Mouse (Mus musculus) retina, embryonic 14.5 days (tissue): Measurements from ENCODE around the gene Rfwd3.
"Not testable (repeated sequence)": the region's sequence is repeated elsewhere in the genome, so short reads cannot be mapped to it uniquely, and the experiment has no call there.

Source experiments
- DNase-seq: peaks from one replicate; pipeline ENCODE4 v3.0.0-alpha.2; 2015; ENCODE audit warnings: low spot score

Gene Rfwd3

DNA sequence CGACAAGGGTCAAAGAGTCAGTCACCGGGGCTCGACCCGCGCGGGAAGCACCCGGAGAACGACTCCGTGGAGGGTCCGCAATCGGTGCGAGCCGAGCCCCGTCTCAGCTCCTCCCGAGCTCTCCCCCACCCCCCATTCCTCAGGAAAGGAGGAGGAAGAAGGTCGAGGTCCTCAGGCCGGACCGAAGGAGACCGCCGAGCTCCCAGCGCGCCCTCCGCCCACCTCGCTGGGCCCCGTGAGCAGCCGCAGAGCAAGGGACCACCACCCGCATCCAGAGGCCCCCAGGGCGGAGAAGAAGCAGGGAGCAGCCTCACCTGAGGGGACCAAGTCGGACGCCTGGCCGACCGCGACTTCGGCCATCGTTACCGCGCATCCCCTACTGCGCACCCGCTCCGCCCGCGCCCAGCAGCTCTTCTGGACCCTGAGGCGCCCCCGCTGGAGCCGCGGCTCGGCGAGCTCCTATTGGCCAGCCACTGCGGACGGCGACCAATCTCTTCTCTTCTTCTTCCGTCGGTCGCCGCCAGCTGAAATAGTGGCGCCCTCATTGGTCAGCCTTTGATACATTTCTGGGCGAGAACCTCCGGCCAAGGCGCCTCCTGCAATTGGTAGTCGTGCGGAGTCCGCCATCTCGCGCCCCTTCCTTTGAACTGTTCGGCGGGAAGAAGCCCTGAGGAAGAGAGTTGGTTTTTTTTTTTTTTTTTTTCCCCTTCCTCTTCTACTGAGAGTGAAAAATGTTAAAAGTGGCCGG is at the start of gene Rfwd3:
Gene Rfwd3 (minus strand): TSS at position 402 of the 748 bp plus-strand sequence.
- DNase-seq = peak; percentile 96

DNA sequence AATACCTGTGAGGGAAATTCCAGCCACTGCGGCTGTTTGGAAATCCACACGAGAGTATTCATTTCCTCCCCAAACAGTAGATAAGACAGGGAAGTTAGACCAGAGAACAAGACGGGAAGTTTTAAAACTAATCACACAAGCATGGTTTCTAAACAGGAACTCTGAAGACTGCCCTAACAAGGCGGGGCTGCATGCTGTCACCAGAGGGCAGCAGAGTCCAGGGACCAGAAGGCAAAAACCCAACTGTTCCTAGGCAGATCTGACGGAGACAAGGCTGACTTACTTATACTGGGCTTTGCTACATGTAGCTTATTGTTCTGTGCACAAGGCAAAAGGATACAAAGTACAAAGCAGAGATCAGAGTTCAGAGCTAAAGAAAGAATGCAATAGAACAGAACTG is 43.2 kb upstream of the Rfwd3 start:
- DNase-seq = peak; percentile 82

DNA sequence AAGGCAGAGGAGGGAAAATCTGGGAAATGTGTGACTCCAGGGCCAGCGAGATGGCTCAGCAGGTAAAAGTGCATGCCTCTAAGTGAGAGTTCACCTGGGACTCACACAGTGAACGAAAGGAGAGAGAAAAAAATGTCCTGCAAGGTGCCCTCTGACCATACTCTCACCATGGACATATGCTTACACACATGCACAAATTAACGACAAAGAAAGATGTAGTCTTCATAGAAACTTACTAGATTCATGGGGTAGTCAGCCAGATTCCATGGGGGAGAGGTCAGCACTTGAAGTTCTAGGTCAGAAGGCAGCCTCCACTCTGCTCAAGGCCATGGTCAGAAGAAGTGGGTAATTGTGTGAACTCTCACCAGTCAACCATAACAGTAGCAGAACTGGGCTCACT is 40.2 kb upstream of the Rfwd3 start:
- no peak for DNase-seq

DNA sequence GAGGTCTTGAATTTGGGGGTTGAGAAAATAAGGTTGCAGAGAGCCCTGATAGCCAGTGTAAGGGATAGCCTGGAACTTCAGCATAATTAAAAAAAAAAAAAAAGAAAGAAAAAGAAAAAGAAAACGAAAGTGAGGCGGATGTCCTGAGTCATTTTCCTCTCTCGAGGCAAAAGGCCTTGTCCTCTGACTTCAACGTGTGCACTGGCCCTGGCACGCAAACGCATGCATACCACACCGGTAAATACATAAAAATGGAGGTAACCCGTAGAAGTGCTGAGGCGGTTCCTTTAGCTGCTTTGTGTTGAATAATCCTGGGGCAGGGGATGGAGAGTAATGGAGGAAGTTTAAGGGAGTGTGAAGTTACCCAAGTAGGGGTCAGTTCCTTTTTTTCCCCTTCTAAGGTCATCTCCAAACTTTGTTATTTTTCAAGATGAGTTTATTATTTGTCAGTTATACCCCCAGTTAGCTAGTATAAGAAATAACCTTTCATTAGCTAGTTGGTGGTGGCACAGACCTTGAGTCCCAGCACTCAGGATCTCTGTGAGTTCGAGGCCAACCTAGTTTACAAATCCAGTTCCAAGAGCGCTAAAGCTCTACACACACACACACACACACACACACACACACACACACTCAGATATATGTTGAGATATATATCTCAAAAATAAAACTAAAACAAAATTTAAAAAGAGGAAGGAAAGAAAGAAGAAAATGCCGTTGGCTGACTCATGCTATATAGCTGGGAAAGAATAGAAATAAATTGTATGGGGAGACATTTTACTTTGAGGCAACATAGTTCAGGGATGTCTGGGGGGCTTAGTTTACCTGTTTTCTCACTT is 38.6 kb upstream of the Rfwd3 start:
- DNase-seq = no peak

DNA sequence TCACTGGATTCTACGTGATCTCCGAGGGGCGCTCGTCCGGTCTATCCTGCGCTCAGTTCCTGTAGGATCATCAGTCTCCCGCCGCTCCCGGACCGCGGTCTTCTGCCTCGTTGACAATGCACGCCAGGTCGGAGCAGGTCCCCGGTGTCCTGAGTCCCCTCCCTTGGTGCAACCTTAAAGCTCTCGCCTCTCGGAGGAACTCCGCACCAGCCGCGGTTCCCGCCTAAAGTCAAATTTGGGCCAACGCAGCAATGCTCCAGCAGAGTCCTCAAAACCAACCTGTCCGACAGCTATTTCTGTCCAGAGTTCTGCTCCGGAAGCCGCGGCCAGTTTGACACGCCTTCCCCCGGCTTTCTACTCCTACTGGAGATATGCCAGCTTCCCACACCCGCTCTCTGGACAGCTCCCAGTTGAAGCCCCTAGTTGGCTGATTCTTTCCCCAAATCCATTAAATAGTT is 37.9 kb upstream of the Rfwd3 start, which contains the start of gene Mlkl:
Gene Mlkl (minus strand): TSS at position 288 of the 458 bp plus-strand sequence.
- DNase-seq = peak; percentile 49

DNA sequence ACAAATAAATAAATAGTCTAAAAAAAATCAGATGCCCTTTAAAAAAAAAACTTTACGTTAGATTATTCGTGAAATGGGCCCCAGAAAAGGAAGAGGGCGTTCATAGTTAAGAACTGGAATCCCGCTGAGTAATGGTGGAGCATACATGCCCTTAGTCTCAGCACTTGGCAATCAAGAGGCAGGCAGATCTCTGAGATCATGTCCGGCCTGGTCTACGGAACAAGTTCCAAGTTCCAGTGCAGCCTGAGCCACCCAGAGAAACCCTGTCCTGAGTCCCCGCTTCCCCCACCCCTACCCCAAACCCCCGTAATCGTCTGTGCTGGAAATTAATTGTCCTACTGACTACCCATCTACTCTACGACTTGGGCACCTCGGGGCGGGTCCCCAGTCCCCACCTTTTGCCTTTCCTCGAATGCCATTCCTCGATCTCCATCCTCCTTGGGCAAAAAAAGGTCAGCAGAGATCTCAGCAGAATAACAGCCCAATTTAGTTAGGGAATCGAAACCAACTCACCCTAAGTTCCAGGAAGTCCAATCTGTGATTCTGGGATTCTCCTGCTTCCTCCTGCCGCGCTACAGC is 37.4 kb upstream of the Rfwd3 start:
- no peak for DNase-seq

DNA sequence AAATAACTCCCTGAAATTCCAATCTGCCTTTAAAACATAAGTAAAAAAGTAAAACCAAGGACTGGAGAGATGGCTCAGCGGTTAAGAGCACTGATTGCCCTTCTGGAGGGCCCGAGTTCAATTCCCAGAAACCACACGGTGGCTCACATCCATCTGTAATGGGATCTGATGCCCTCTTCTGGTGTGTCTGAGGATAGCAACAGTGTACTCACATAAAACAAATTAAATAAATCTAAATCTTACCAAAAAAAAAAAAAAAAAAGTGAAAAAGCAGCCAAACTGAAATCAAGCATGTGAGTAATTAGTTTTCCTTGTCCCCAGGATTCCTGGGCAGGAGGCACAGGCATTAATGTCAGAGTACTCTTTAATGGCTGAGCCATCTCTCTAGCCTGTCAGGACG is 36.7 kb upstream of the Rfwd3 start:
- no peak for DNase-seq

DNA sequence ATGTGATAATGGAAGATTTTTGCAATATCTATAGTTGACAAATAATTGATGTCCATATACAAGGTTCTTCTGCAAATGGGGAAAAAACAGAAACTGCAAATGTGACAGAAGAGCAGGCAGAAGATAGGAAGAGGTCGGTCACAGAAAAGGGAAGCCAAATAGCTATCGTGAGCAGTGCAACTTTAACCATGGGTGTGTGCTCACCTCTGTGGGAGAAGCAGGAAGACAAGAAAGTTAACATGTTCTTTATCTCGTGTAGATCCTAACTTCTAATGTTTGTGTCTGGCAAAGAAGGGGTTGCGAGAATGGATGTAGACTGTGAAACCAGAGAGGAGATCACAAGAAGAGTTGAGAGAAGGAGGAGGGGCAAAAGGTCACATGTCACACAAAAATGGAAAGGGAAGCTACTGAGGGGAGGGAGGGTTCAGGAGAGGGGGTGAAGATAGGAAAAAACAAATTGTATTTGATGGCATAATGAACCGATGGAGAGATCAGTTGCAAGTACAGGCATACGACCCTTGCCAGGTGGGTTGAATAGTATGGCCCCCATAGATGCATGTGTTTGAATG is 25.3 kb upstream of the Rfwd3 start:
- no peak for DNase-seq

DNA sequence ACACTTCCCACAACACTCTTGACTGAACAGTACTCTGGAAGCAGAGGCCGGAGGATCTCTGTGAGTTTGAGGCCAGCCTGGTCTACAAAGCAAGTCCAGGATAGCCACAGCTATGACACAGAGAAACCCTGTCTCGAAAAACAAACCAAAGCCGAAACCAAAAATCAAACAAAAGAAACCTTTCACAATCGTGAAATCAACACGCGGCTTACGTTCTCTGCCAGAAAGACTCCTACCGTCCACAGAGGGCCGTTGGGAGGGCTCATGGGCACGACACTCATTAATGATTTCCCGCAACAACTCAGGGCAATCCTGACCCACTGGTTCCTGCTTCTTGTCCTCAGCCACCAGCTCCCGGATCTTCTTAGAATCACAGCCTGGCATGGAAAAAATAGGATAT is 14.7 kb upstream of the Rfwd3 start:
- DNase-seq = no peak

DNA sequence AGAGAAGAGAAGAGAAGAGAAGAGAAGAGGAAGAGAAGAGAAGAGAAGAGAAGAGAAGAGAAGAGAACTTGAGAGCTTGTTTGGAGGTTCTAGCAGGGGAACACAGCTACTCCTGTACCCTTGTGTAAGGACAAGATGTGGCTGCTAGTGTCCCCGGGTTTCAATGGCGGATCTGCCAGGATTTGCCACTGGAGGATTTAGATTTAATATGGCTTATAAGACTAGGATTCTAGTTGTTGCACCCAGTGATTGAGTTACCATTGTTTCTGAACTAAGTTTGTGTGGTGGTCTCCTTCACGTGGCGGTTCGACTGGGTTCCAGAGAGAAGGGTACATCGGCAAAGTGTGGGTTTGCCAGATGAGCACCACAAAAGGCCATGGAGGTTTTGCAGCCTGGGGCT is 13.9 kb upstream of the Rfwd3 start:
- not testable (repeated sequence) for DNase-seq

DNA sequence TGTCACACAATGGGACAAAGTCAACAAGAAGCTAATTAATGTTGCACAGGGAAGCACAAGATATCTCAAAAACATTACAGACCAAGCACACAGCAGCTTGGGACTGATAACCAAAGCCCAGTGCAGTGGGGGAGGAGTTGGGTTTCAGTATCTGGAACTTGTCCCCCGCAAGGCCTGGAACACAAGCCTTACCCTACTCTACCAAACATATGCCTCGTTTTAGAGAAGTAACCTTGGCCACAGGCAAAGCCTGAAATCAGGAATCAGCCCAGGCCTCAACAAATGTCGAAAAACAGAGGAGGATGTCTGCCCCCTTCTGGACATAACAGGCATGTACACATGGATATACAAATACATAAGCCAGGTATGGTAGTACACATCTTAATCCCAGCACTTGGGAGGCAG is 12.7 kb upstream of the Rfwd3 start:
- DNase-seq = no peak

DNA sequence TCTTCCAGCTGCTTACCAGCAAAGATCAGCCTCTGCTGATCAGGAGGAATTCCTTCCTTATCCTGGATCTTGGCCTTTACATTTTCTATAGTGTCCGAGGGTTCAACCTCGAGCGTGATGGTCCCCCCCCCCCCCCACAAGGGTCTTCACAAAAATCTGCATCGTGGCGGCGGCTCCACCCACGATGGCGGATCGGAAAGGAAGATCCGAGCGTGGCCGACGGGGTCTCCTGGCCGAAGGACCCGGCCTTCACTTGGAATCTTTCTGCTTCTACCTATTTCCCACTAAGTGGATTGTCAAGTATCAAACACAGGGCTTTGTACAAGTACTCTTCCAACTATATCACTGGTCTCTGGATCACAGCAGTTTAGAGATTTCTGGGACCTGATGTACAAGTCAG is 10.0 kb upstream of the Rfwd3 start:
- DNase-seq = not testable (repeated sequence)

DNA sequence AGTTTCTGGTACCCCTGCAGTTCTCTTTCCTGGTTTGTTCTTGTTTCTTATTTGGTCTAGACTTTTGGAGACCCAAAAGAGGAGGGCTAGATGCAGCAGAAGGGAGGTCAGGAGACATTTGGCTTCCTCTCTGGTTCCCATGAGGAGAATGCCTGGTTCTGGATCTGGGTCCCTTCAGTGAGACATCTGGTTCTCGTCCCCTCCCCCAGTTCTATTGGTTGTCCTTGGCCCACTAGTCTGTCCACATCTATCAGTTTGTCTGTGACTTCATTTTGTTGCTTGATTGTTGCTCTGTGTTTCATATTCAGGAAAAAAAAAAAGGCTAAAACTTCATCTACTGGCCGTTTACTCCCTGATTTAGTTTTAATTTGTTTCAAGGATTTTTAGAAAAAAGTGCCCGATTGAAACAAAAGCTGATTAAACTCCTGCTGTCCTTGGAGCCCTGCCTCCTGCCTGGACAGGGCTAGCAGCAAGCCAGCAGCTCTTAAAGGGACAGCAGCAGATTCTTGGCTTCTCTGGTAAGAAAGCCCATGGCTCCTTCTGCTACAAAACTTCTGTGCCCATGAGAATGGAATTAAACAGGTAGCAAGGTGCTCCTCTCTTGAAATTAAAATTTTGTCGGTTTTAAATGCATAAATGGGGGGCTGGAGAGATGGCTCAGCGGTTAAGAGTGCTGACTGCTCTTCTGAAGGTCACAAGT is 5.2 kb upstream of the Rfwd3 start:
- peak; percentile 8 for DNase-seq

DNA sequence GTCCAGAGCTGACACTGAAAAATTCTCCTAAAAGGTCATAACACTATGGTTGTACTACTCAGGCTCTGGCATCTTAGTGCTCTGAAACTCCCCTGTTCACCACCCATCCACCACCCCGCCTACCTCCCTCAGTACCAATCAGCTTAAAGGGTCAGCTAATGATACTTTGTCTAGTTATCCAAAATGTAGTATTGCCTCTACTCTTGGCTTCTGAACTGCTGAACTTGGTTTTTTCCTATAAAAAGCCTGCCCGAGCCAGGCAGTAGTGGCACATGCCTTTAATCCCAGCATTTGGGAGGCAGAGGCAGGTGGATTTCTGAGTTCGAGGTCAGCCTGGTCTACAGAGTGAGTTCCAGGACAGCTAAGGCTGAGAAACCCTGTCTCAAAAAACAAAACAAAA is 4.3 kb upstream of the Rfwd3 start:
- DNase-seq = no peak

DNA sequence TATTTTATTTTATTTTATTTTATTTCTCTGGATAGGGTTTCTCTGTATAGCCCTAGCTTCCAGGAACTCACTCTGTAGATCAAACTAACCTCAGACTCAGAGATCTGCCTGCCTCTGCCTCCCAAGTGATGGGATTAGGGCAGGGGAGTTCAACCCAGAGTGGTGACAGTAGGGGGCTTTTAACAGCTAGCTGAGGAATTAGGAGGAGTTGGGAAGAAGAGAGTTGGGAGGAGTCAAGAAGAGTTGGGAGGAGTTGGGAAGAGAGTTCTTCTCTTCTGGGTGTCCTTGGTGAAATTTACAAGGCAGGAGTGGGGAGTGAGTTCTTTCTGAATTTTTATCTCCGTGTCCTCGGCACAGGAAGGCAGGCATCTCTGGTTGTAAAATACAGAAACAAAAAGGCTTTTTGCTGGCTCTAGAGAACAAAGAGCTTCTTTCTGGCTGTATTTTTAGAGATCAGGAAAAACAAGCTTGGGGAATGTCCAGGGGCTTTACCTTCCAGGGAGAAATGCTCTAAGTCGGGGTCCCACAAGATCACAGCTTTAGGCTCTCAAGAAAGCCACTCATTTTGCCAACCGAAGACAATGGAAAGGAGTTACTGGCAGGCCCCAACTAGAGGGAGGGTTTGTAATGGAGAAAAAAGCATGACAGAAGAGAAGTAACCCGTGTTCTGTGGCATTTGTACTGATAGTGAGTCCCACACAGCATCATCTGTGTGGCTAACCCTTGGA is 3.2 kb upstream of the Rfwd3 start:
- DNase-seq = not testable (repeated sequence)

DNA sequence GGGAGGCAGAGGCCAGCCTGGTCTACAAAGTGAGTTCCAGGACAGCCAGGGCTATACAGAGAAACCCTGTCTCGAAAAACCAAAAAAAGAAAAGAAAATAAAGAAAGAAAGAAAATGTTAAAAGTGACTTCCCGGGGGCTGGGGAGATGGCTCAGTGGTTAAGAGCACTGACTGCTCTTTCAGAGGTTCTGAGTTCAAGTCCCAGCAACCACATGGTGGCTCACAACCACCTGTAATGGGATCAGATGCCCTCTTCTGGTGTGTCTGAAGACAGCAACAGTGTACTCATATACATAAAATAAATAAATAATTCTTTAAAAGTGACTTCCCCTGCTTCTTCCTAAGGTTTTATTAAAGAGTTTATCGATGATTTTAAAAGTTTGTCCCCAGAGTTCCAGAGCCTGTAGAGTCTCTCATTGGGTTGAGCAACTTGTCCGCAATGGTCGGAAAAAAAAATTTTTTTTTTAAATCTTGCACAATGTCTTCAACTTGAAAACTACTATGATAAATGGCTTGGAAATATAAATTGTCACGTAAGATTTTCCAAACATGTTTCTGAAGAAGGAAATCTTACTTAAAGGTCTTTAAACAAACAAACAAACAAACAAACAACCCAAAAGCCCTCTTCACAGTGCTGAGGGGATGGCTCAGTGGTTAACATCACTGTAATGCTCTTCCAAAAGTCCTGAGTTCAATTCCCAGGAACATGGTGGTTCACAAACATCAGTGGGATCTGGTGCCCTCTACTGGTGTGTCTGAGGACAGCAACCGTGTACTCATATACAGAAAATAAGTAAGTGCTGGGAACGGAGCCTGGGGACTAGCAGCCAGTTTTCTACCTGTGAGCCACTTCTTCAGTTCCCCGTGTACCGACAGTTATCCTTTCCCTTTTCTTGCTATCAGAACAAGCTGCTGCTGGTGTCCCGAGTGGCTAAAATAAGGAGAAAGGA is 850 bp upstream of the Rfwd3 start:
- DNase-seq = peak; percentile 23

DNA sequence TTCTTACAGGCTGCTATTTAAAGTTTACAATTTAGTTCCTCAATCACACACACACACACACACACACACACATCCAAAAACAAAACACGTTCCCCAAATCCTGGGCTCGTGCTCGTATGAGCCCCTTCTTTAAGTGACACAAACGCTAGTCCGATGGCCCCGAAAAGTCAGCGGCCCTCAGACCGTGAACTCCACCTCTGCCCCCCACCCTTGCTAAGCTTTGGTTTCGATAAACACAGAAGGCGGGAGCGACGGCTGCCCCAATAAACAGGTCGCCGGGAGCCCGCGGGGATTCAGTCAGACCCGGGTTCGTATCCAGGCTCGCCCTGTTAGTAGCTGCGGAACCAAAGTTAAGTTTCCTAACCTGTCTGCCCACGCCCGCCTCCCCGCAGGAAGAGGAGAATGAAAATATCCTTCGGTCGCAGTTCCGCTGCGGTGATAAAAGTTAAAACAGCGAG is 630 bp downstream of the Rfwd3 start:
- peak; percentile 62 for DNase-seq

DNA sequence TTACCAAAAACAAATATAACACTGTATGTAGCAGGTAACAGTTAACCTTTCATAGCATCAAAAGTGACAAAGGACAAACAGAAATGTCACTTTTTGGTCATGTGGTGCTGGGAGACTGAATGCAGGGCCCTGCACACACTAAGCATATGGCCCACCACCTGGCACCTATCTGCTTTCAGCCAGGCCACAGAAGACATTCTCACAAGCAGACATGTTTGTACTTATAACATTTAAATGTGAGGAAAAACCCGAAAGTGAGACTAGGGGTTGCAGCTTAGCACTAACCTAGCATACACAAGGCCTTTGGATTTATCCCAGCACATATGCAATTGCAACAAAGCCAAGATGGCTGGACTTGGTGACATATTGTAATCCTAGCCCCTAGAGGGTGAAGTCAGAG is 2.0 kb downstream of the Rfwd3 start:
- peak; percentile 3 for DNase-seq

DNA sequence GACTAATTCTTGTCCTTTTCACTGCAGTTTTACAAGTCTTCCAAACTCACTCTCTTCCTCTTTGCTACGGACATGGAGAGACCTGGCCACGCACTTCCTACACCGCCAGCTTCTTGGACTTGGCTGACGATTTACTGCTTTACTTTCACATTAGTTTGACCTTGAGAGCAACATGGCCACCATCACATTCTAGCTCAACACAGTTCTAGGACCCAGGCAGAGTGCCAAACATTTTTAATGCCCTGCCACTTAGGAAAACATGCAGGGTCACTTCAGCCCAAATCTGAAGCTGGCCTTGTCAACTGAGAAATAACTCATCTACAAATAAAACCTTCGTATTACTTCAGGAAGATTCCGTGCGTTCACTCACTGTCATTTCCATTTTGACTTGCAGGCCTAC is 8.3 kb downstream of the Rfwd3 start:
- DNase-seq = no peak

DNA sequence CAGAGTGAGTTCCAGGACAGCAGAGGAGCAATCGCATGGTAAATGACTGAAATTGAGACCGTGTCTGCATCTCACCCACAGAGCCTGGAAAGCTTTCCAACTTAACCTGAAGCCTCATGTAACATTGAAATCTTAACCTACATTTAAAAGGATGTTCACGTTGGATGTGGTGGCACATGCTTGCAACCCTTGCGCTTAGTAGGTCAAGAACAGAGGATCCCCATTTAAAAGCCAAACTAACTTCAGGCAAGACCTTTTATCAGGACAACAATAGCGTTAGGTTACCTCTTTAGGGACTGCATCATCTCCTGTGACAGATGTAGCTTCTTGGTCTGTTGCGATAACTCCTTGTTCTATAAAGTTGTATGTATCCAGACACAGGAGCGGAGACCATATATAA is 9.4 kb downstream of the Rfwd3 start:
- no peak for DNase-seq
